Mouse (Mus musculus) adrenal gland, postnatal 36 days (tissue): ENCODE data around the gene Tfg. TPM values are rescaled to one million over a fixed set of nuclear protein-coding genes. Genes with fewer than 3 reads are reported as not detected.
A peak's percentile ranks its signal among the peaks of the same experiment; 100 is the strongest.

Experiments used
- DNase-seq, 2 experiments: peaks; one replicate each; pipeline ENCODE4 v3.0.0; 2021; ENCODE audit warnings: mixed read lengths in 1 of 2
- total RNA-seq, 2 experiments: library from RNA; stranded (reverse); gene quantifications; 2 replicates each; pipeline ENCODE4 v1.2.3; 2021

The Tfg gene
- total RNA-seq, 2 experiments from 2014 or later: 66.5 to 67.4 TPM

DNA sequence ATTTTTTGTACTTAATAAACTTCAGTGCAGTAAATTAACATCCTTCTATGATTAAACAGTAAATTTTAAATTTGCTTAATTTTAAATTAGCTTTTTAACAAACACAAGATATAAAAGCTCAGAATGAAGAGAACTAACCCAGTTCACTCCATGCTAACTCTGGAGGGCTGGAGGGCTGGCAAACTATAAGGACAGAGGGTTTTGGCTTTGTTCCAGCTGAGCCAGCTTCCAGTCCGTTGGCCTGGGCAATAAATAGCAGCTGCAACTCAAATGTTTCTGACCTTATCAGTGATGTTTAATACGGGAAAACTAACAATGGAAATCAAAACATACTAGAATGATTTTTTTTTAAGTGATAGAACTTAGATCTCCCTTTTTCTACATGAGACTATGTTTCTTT, 72.0 kb downstream of the Tfg start:
- DNase-seq: peak in 1 of 2 experiments; percentile 13

Other genes starting within 250 kb of the Tfg start
- gene Abi3bp, start 239.6 kb downstream of the Tfg start, total RNA-seq: 1 to 10 TPM; 6.6 to 8.9 TPM
- gene Adgrg7, start 78.4 kb upstream of the Tfg start, total RNA-seq: under 1 TPM in 1 of 2 experiments, not detected in 1; 0.10 TPM
- gene Tmem45a, start 168.7 kb upstream of the Tfg start, total RNA-seq: 1 to 10 TPM; 3.0 to 7.6 TPM
- gene Lnp1, start 210.6 kb upstream of the Tfg start, total RNA-seq: not detected